Mouse (Mus musculus) heart, postnatal 4 days (tissue): Measurements from ENCODE around the gene Rnf121. TPM values are rescaled to one million over a fixed set of nuclear protein-coding genes. Genes with fewer than 3 reads are reported as not detected.

Experiments
- DNase-seq: peaks from one replicate; pipeline ENCODE4 v3.0.0; 2021
- total RNA-seq, 2 experiments: library from RNA; stranded (reverse); gene quantifications; 2 replicates each; pipeline ENCODE4 v1.2.3; 2021

The Rnf121 gene
- total RNA-seq, 2 experiments from 2014 or later = 23.8 to 25.6 TPM

DNA sequence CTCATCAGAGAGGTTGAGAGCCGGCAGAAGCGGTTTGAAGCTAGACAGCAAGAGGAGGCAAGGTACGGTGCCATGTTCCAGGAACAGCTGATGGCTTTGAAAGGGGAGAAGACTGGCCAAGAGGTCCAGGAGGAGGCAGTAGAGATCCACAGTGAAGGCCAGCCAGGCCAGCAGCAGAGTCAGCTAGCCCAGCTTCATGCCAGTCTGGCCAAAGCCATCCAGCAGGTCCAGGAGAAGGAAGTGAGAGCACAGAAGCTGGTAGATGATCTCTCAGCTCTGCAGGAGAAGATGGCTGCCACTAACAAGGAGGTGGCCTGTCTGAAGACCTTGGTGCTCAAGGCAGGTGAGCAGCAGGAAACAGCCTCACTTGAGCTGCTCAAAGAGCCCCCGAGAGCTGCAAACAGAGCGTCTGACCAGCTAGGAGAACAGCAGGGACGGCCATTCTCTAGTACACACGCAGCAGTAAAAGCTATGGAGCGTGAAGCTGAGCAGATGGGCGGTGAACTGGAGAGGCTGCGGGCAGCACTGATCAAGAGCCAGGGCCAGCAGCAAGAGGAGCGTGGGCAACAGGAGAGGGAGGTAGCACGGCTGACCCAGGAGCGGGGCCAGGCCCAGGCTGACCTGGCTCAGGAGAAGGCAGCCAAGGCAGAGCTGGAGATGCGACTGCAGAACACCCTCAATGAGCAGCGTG is 65.7 kb downstream of the Rnf121 start:
- DNase-seq = no peak

GRCm38 (mm10) chr7:101998194-101998927 is 66.9 kb downstream of the Rnf121 start:
- peak; percentile 91 for DNase-seq

- no peak for DNase-seq
These were observed 71.0 kb downstream of the Rnf121 start for GRCm38 (mm10) chr7:101994241-101994640.

- no peak for DNase-seq
These were observed 80.2 kb downstream of the Rnf121 start for GRCm38 (mm10) chr7:101985081-101985480.

GRCm38 (mm10) chr7:101982735-101983134 is 82.5 kb downstream of the Rnf121 start:
- DNase-seq = no peak

DNA sequence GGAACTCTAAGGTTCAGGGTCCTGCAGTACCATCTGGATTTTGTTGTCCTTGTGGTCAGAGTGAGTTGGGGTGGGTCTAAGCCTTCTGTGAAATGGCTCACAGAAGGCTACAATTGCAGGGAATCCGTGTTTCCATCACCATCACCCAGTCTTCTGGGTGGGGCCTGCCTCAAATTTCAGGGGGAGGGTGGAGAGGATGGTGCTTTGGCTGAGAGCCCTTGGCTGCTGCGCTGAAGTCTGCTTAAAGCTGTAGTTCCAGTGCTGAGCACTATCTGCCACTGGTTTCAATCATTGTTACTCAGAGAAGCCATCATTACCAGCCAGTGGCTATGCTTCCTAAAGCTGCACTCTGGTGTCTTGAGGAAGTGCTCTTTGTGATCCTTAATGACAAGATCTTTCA is 90.8 kb downstream of the Rnf121 start:
- peak; percentile 60 for DNase-seq

DNA sequence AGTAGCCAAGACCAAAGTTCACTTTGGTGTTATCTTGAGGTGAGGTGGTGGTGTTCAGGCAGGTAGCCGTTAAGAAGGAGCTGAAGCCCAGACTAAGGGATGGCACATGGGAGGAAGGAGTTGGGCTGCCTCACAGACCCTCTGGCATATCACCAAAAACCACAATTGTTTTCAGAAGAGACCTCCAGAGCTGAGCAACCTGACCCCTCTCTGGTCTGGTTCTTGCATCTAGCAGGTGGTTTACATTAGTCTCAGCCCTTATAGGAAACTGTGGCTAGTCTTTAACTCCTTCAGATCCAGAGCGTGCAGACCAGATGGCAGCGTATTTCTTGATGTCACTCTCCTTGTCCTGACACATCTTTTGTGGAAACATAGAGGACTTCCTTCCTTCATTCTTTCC is 91.5 kb downstream of the Rnf121 start:
- DNase-seq = no peak

GRCm38 (mm10) chr7:101971721-101972120 is 93.5 kb downstream of the Rnf121 start:
- no peak for DNase-seq

GRCm38 (mm10) chr7:101970821-101971461 is 94.3 kb downstream of the Rnf121 start:
- DNase-seq = peak; percentile 82

GRCm38 (mm10) chr7:101970429-101970775 is 94.9 kb downstream of the Rnf121 start:
- peak; percentile 94 for DNase-seq

GRCm38 (mm10) chr7:101969694-101970428 is 95.4 kb downstream of the Rnf121 start:
- DNase-seq = peak; percentile 86

Other genes starting within 250 kb of the Rnf121 start
- gene Phox2a, start 247.2 kb downstream of the Rnf121 start, total RNA-seq = under 1 TPM; 0.27 to 0.43 TPM
- 100 to 1,000 TPM; 139 to 141 TPM for gene Inppl1, start 227.2 kb downstream of the Rnf121 start, total RNA-seq
- gene Folr2, start 208.3 kb downstream of the Rnf121 start, total RNA-seq = under 1 TPM; 0.33 to 0.38 TPM
- 10 to 100 TPM; 45.7 to 50.8 TPM for gene Anapc15, start 201.8 kb downstream of the Rnf121 start, total RNA-seq
- gene Folr1, start 194.7 kb downstream of the Rnf121 start, total RNA-seq = 1 to 10 TPM; 1.1 to 2.9 TPM
- gene Lamtor1, start 159.6 kb downstream of the Rnf121 start, total RNA-seq = 100 to 1,000 TPM; 104 to 109 TPM
- gene Tomt, start 159.1 kb downstream of the Rnf121 start, total RNA-seq = not detected
- gene Lrrc51, start 131.6 kb downstream of the Rnf121 start, total RNA-seq = 1 to 10 TPM; 1.1 TPM
- gene Numa1, start 131.4 kb downstream of the Rnf121 start, total RNA-seq = 100 to 1,000 TPM in 1 of 2 experiments, 10 to 100 TPM in 1; 98.4 to 108 TPM
- gene Il18bp, start 46.8 kb downstream of the Rnf121 start, total RNA-seq = 1 to 10 TPM; 3.6 to 4.1 TPM
- 10 to 100 TPM; 13.2 to 13.3 TPM for gene Xndc1, start within 50 bp of the Rnf121 start, total RNA-seq
- 1 to 10 TPM in 1 of 2 experiments, under 1 TPM in 1; 0.90 to 1.1 TPM for gene Xntrpc, start 244 bp upstream of the Rnf121 start, total RNA-seq
- gene Trpc2, start 17.6 kb upstream of the Rnf121 start, total RNA-seq = under 1 TPM; 0.36 to 0.50 TPM
- gene Art1, start 36.3 kb upstream of the Rnf121 start, total RNA-seq = 1 to 10 TPM; 8.0 to 8.1 TPM
- 1 to 10 TPM in 1 of 2 experiments, under 1 TPM in 1; 0.45 to 1.1 TPM for gene Art5, start 44.0 kb upstream of the Rnf121 start, total RNA-seq
- gene Chrna10, start 51.4 kb upstream of the Rnf121 start, total RNA-seq = under 1 TPM in 1 of 2 experiments, not detected in 1; 0.10 TPM
- 10 to 100 TPM; 50.3 to 50.7 TPM for gene Nup98, start 144.7 kb upstream of the Rnf121 start, total RNA-seq
- 10 to 100 TPM; 43.2 to 47.4 TPM for gene Pgap2, start 144.7 kb upstream of the Rnf121 start, total RNA-seq
- 10 to 100 TPM; 37.0 to 39.2 TPM for gene Rhog, start 190.6 kb upstream of the Rnf121 start, total RNA-seq
- gene Stim1, start 202.3 kb upstream of the Rnf121 start, total RNA-seq = 10 to 100 TPM; 23.9 to 24.0 TPM